Mouse (Mus musculus) cerebellum, adult 2 months (tissue): ENCODE data around the gene Ctrl.

ENCODE experiments used
- CTCF ChIP-seq: fragments of 200-500 bp; IDR thresholded peaks from 2 replicates; pipeline ENCODE4 v1.5.1; 2011; ENCODE audit warnings: low read depth, mild to moderate bottlenecking, control low read depth, low read length, moderate library complexity, borderline replicate concordance; ENCODE audit not compliant: insufficient read depth
- POLR2A ChIP-seq: fragments of 200-500 bp; IDR thresholded peaks from 2 replicates; pipeline ENCODE4 v1.6.1; 2011; ENCODE audit warnings: low read length, control low read depth, borderline replicate concordance; ENCODE audit not compliant: insufficient read depth

GRCm38 (mm10) chr8:105892432-105892831 is 41.2 kb downstream of the Ctrl start:
- TF ChIP-seq POLR2A (no peak), CTCF (peak; percentile 45; the same call in 1 of the 2 replicates)
